Mouse (Mus musculus): ENCODE results near the gene Isg20l2.

GRCm38 (mm10) chr3:87970939-87971488, 40.9 kb downstream of the Isg20l2 start, which contains the start of gene Nes:
- no peak for TF ChIP-seq CTCF (IDR thresholded peaks at IDR 0.05; ENCODE audit: control insufficient read depth, insufficient read depth, low read length)
- no peak for TF ChIP-seq POLR2A (IDR thresholded peaks at IDR 0.05; ENCODE audit: borderline replicate concordance, control insufficient read depth, low read depth, low read length)

Data from bone marrow, adult 2 months (tissue).